Mouse (Mus musculus): Measurements from ENCODE around the gene Gpr101.

Gpr101 gene

DNA sequence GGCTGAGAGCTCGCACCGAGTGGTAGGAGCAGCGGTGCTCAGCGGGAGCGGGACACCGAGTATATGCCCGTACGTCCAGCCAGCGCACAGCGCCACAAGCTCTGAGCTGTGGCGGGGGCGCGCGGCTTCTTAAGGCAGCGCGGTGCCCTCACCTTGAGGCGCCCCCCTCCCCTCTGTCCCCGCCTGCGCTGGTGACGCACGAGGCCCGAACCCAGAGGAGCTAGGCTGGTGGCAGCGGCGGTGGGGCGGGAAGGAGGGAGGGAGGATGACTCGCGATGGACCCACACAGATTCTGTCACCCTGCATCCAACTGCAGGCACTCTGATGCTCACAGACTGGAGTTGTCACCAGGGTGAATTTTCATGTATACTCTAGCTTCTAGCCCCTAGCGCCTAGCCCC lies at the start of gene Gpr101:
TSS of gene Gpr101 (minus strand) at position 124 of the 400 bp plus-strand sequence.
- DNase-seq (ENCODE audit: low spot score in 2 of 2) = peak; percentile 10 to 12

DNA sequence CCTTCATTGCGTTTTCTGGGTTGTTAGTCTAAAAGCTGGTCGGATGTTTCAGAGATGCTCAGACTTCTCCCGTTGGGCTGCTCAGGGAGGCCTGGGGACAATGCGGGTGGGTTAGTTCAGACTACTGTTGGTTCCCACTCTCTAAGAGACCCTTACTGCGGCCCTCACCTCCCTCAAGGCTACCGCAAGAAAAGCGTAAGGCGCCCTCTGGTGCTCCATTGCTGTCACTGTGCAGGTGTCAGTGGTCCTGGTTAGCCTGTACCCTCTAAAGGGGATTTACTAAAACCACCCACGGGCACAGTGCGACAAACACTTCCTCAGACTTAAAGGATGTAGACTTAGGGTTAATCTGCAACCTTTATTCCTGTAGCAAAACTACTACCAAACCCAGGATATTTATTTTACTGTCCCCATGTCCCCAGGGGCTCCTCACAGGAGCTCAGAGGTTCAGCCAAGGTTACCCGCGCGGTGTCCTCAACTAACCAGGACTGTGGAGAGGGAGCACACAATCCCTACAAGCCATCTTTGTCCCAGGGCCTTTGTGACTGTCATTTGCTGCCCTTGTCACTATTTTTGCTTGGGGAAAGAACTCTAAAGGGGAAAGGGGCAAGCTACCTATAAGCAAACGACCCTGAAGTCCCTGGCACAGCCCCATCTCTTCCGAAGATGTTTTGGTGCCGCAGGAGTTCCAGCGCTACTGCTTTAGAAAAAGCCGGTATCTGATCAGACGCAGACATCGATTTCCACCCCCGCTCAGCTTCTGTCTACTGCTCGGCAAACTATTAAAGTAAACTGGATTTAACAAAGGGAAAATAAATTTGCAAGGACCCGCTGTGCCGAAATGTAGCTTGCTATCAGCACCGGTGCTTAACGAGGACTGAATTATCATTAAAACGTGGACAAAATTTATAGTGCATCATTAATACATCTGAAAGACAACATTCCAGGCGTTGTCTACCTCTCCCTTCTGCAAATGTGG lies 17.8 kb upstream of the Gpr101 start:
- no peak for DNase-seq (ENCODE audit: low spot score in 2 of 2)

DNA sequence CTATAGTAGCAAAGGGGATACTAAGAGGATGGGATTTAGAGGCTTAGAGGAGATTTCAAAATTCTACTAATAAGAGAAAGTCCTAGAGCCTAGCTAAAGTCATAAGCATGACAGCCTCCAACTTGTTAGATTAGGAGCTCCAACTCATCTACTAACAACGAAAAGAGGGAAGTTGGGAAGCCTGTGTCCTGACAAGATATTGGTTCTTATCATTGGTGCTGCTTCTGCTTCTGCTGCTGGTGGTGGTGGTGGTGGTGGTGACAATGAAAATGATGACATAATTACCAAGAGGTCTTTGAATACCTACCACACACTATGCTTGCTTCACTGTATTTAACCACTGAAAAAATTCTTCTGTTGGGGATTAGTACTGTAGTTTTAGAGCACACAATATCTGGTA lies 2.7 kb upstream of the Gpr101 start:
- DNase-seq (ENCODE audit: low spot score in 2 of 2) = no peak

All from right cerebral cortex, adult 2 months (tissue).